Comparison of ENCODE assay signal across 23 mouse cellular contexts in genomic region chr13:70217429-70218133, GRCm38 (mm10).
DNase-seq lines count a peak whose midpoint lies in the region; ATAC-seq and TF ChIP-seq lines count a peak whose summit lies in the region.
"Had no signal": no experiment of that assay in that cellular context is flagged by ENCODE, and none has a peak within 500 bp of the region (broad histone marks: within the 10 kb centered on the region; RNA-seq: fewer than 3 reads in every experiment).

No protein-coding gene starts in this region.

- TF ChIP-seq EP300 in heart, adult 2 months (IDR thresholded peaks at IDR 0.05; ENCODE audit: insufficient read depth, low read depth, low read length) = no peak

- TF ChIP-seq CTCF in forebrain, postnatal 0 days (IDR thresholded peaks at IDR 0.05; ENCODE audit: low read depth) = no peak
- TF ChIP-seq CTCF in heart, adult 2 months (IDR thresholded peaks at IDR 0.05) = no peak

- peak overlapping the region; percentile 32 for H3K4me2 ChIP-seq in forebrain, postnatal 0 days (ENCODE audit: low read depth)
- 0 out of 2 replicates have a peak overlapping the region, but pooled peaks have one; percentile 15 for H3K4me2 ChIP-seq in midbrain, embryonic 16.5 days (ENCODE audit: low read length)
- H3K4me2 ChIP-seq: embryonic facial prominence, embryonic 13.5 days; liver, embryonic 12.5 days; stomach, embryonic 15.5 days had no signal

- H3K27me3 ChIP-seq in forebrain, postnatal 0 days (ENCODE audit: insufficient read depth, low read length) = no peaks in the 10 kb centered on the region
- no peaks in the 10 kb centered on the region for H3K27me3 ChIP-seq in midbrain, embryonic 16.5 days (ENCODE audit: control insufficient read depth, insufficient read depth, low read depth, low read length)
- no peaks in the 10 kb centered on the region for H3K27me3 ChIP-seq in heart, adult 2 months (ENCODE audit: control insufficient read depth, insufficient read depth, low read length)
- H3K27me3 ChIP-seq: embryonic facial prominence, embryonic 13.5 days; liver, embryonic 12.5 days; megakaryocyte, embryonic 14.5 days; stomach, embryonic 15.5 days had no signal

- DNase-seq in cerebellum, postnatal 10 days = peak; percentile 25 to 33
- no peak for DNase-seq in cerebellum, adult 9-11 months
- DNase-seq in layer of hippocampus, adult 9-11 months = peak; percentile 14
- DNase-seq in layer of hippocampus, adult 11-12 months (ENCODE audit: low spot score) = no peak
- peak; percentile 50 for DNase-seq in forebrain, postnatal 0 days
- DNase-seq in heart, adult 2 months = no peak
- DNase-seq: adrenal gland, adult 8-10 months; cerebellum, adult 18-20 months; gastrocnemius, adult 2 months; right cerebral cortex, adult 18-20 months; spleen, adult 18-20 months; thymus, adult 2 months had no signal

- peak overlapping the region; percentile 74 for H3K27ac ChIP-seq in forebrain, postnatal 0 days (ENCODE audit: low read depth, low read length)
- peak overlapping the region; percentile 9; the same call in 1 of the 2 replicates for H3K27ac ChIP-seq in midbrain, embryonic 16.5 days (ENCODE audit: low read length)
- no peak overlapping the region for H3K27ac ChIP-seq in heart, adult 2 months
- H3K27ac ChIP-seq: embryonic facial prominence, embryonic 13.5 days; gastrocnemius, adult 2 months; limb, embryonic 10.5 days; liver, embryonic 12.5 days; stomach, embryonic 15.5 days had no signal

- intact Hi-C loops in heart, adult 2 months (cut with DNase I) = no loop called here

- no peaks in the 10 kb centered on the region for H3K36me3 ChIP-seq in forebrain, postnatal 0 days (ENCODE audit: insufficient read depth)
- H3K36me3 ChIP-seq in midbrain, embryonic 16.5 days (ENCODE audit: control insufficient read depth, insufficient read depth, low read length) = no peaks in the 10 kb centered on the region
- H3K36me3 ChIP-seq in heart, adult 2 months (ENCODE audit: control insufficient read depth, insufficient read depth, low read length) = no peaks in the 10 kb centered on the region
- H3K36me3 ChIP-seq: embryonic facial prominence, embryonic 13.5 days; G1E; limb, embryonic 10.5 days; liver, embryonic 12.5 days; stomach, embryonic 15.5 days had no signal

- no peak overlapping the region for H3K4me3 ChIP-seq in forebrain, postnatal 0 days (ENCODE audit: low read depth, low read length)
- H3K4me3 ChIP-seq in midbrain, embryonic 16.5 days (ENCODE audit: low read depth, low read length) = no peak overlapping the region
- H3K4me3 ChIP-seq in heart, adult 2 months = no peak overlapping the region
- H3K4me3 ChIP-seq: embryonic facial prominence, embryonic 13.5 days; gastrocnemius, adult 2 months; limb, embryonic 10.5 days; liver, embryonic 12.5 days; megakaryocyte, embryonic 14.5 days; myocyte; stomach, embryonic 15.5 days had no signal

- 0 out of 2 replicates have a peak overlapping the region, but pooled peaks have one; percentile 14 for H3K9ac ChIP-seq in forebrain, postnatal 0 days
- H3K9ac ChIP-seq in midbrain, embryonic 16.5 days (ENCODE audit: low read depth, low read length) = 0 out of 2 replicates have a peak overlapping the region, but pooled peaks have one; percentile 11
- H3K9ac ChIP-seq in heart, adult 2 months (ENCODE audit: low read depth, low read length) = no peak overlapping the region
- H3K9ac ChIP-seq: embryonic facial prominence, embryonic 13.5 days; liver, embryonic 12.5 days; stomach, embryonic 15.5 days had no signal

- H3K9me3 ChIP-seq in forebrain, postnatal 0 days (ENCODE audit: low read length) = no peaks in the 10 kb centered on the region
- H3K9me3 ChIP-seq in midbrain, embryonic 16.5 days (replicated peaks; ENCODE audit: control insufficient read depth, low read length, poor library complexity, severe bottlenecking) = no peaks in the 10 kb centered on the region
- H3K9me3 ChIP-seq: embryonic facial prominence, embryonic 13.5 days; limb, embryonic 10.5 days; liver, embryonic 12.5 days; stomach, embryonic 15.5 days had no signal

- peaks cover 10% of the 10 kb centered on the region; the same call in 1 of the 2 replicates for H3K4me1 ChIP-seq in forebrain, postnatal 0 days (ENCODE audit: insufficient read depth)
- H3K4me1 ChIP-seq in midbrain, embryonic 16.5 days (ENCODE audit: control insufficient read depth, insufficient read depth, low read length) = peaks cover 21% of the 10 kb centered on the region
- no peaks in the 10 kb centered on the region for H3K4me1 ChIP-seq in heart, adult 2 months (ENCODE audit: control insufficient read depth, insufficient read depth, low read length)
- H3K4me1 ChIP-seq: embryonic facial prominence, embryonic 13.5 days; liver, embryonic 12.5 days; megakaryocyte, embryonic 14.5 days; stomach, embryonic 15.5 days had no signal

- no peak for TF ChIP-seq POLR2A in heart, adult 2 months (IDR thresholded peaks at IDR 0.05; ENCODE audit: insufficient read depth, low read depth, low read length)

- 26% methylated on average over 15 of the region's 15 CpGs for WGBS in forebrain, postnatal 0 days
- WGBS in midbrain, embryonic 16.5 days = 32% methylated on average over 15 of the region's 15 CpGs
- 71% methylated on average over 15 of the region's 15 CpGs for WGBS in heart, adult 2 months

- no peaks in the 10 kb centered on the region for H3K79me2 ChIP-seq in heart, adult 2 months (replicated peaks; ENCODE audit: control insufficient read depth, insufficient read depth, low read length)

- ATAC-seq in forebrain, postnatal 0 days = peak; percentile 68
- ATAC-seq in midbrain, embryonic 16.5 days = peak; percentile 27; the same call in 1 of the 2 replicates
- ATAC-seq in megakaryocyte progenitor cell, adult 5-6 weeks (replicated peaks; ENCODE audit: poor library complexity) = no peak
- ATAC-seq: CD4-positive, CD25-positive, alpha-beta regulatory T cell, adult 4 months; inflammation-experienced regulatory T-cells, adult 6 months; liver, embryonic 12.5 days had no signal

Comparison
In these comparisons a context has a peak if more than half of its experiments do, and no peak if none do; other contexts are left out.
1. DNase-seq: peak in cerebellum, postnatal 10 days (2 of 2), layer of hippocampus, adult 9-11 months (single experiment) and forebrain, postnatal 0 days (single experiment); none in cerebellum, adult 9-11 months (single experiment), layer of hippocampus, adult 11-12 months (single experiment) and heart, adult 2 months (0 of 2).